Mouse (Mus musculus) neural tube, embryonic 15.5 days (tissue): Measurements from ENCODE around the gene Tas2r138. TPM values are rescaled to one million over a fixed set of nuclear protein-coding genes. Genes with fewer than 3 reads are reported as not detected.

Experiments used
- ATAC-seq: fragments of 200-750 bp; cut with Nextera tagmentation; 2 replicates; pipeline ENCODE4 v1.8.0; 2017; ENCODE audit warnings: mild to moderate bottlenecking, moderate TSS enrichment, moderate library complexity; ENCODE audit not compliant: low FRiP score
- H3K27ac ChIP-seq: fragments of 300-500 bp; sonication (generic); replicated peaks from 2 replicates; pipeline ENCODE4 v1.5.1; 2015; ENCODE audit warnings: mild to moderate bottlenecking, inconsistent platforms
- H3K27me3 ChIP-seq: fragments of 300-500 bp; sonication (generic); replicated peaks from 2 replicates; pipeline ENCODE4 v1.6.1; 2015; ENCODE audit warnings: inconsistent platforms
- H3K36me3 ChIP-seq: fragments of 300-500 bp; sonication (generic); 2 replicates; pipeline ENCODE4 v1.6.1; 2015; ENCODE audit warnings: inconsistent platforms
- H3K4me1 ChIP-seq: fragments of 300-500 bp; sonication (generic); 2 replicates; pipeline ENCODE4 v1.6.1; 2015; ENCODE audit warnings: inconsistent platforms
- H3K4me2 ChIP-seq: fragments of 300-500 bp; sonication (generic); 2 replicates; pipeline ENCODE4 v1.6.1; 2015; ENCODE audit warnings: inconsistent platforms, mild to moderate bottlenecking, moderate library complexity
- H3K4me3 ChIP-seq: fragments of 300-500 bp; sonication (generic); replicated peaks from 2 replicates; pipeline ENCODE4 v1.5.1; 2015; ENCODE audit warnings: mild to moderate bottlenecking, inconsistent platforms
- H3K9ac ChIP-seq: fragments of 300-500 bp; sonication (generic); replicated peaks from 2 replicates; pipeline ENCODE4 v1.6.1; 2015; ENCODE audit warnings: mild to moderate bottlenecking, inconsistent platforms
- H3K9me3 ChIP-seq: fragments of 300-500 bp; sonication (generic); replicated peaks from 2 replicates; pipeline ENCODE4 v1.6.1; 2016; ENCODE audit warnings: inconsistent platforms
- WGBS: fragments of 180-500 bp; shearing (Covaris S2); methylation state at CpG from one replicate; pipeline ENCODE4 v1.1.7; 2015; ENCODE audit warnings: mixed read lengths; 5-methylcytosine and 5-hydroxymethylcytosine counted together
- polyA plus RNA-seq: library from polyadenylated mRNA; unstranded; fragments of >200 nt; fragmentation: Nextera tagmentation; extraction: Ambion mirVana; gene quantifications from 2 replicates; pipeline ENCODE4 v1.2.1, GENCODE M21; 2015

The Tas2r138 gene
- polyA plus RNA-seq: not detected in 2 replicates

DNA sequence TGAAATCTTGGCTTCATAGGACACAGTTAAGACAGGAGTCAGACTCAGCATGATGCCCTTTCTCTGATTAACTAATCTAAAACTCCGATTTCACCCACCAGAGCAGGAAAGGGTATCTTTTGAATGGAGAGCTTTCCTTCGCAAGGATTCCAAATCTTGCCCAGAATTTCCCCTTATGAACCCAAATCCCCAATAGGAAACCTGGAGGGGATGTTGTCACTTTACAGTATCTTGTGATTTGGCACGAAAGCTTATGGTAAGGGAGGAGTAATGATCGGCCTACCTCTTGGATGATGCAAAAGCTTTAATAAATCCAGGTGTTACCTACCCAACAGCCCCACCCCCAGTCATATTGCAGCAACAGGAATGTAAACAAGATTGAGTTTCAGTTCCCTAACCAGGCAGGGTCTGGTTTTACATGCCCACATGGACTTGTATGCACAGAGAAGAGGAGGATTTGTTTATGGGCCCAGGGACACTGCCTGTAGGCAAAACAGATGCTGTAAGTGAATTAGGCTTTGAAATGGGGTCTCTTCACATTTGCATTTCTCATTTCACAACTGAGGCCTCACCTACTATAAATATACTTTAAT lies at the start of gene Tas2r138:
Gene Tas2r138 (minus strand): TSS at position 51 of the 593 bp plus-strand sequence.
- Histone ChIP-seq H3K9me3 (no peaks in the 10 kb centered on the region), H3K36me3 (no peaks in the 10 kb centered on the region), H3K9ac (no peak within 1 kb of the TSS), H3K4me3 (no peak within 1 kb of the TSS), H3K27ac (no peak within 1 kb of the TSS), H3K4me2 (no peak within 1 kb of the TSS), H3K27me3 (no peaks in the 10 kb centered on the region), H3K4me1 (no peaks in the 10 kb centered on the region)
- ATAC-seq: no peak
- WGBS: 92% methylated on average over 4 of the region's 4 CpGs

DNA sequence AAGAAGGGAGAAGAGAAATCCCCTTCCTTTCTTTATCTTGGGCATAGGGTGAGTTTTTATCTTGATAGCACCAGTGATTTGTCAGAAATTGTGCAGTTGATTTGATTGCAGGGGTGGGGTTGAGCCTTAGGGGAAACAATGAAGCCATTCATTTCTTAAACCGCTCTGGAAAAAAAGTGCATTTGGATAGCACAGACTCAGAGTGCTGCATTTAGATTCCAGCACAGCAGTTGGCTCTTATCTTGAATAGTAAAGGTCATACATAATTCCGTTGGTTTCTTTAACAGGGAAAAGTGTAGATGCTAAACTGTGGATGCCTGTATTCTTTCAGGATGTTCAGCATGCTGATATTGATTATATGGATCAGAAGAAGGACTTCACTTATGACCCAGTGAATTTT lies 47.8 kb upstream of the Tas2r138 start:
- no peak overlapping the region for H3K27ac ChIP-seq
- no peak for ATAC-seq
- H3K36me3 ChIP-seq: no peaks in the 10 kb centered on the region
- no peaks in the 10 kb centered on the region for H3K4me1 ChIP-seq
- 24% methylated on average over 2 of the region's 2 CpGs for WGBS
- H3K9me3 ChIP-seq: no peaks in the 10 kb centered on the region
- H3K27me3 ChIP-seq: no peaks in the 10 kb centered on the region
- no peak overlapping the region for H3K9ac ChIP-seq
- H3K4me2 ChIP-seq: no peak overlapping the region
- no peak overlapping the region for H3K4me3 ChIP-seq

DNA sequence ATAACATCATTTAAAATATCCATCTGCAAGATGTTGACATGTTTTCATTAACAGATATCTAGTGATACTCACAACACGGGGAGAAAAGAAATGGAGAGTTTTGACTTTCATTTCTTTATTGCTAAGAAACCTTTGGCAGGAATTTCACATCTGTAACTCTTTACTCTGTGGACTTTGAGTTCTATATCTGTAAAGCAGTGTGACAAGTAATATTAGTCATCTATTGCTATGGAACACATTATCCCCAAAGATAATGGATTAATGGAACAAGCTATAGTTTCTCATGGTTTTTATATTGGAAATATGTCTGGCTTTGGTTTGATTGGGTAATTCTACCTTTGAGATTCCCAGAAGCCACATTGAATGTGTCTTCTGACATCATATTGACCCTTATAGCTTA lies 37.8 kb upstream of the Tas2r138 start:
- Histone ChIP-seq H3K27ac (no peak overlapping the region), H3K9me3 (no peaks in the 10 kb centered on the region), H3K9ac (no peak overlapping the region), H3K36me3 (no peaks in the 10 kb centered on the region), H3K4me1 (no peaks in the 10 kb centered on the region), H3K27me3 (no peaks in the 10 kb centered on the region), H3K4me2 (no peak overlapping the region), H3K4me3 (no peak overlapping the region)
- ATAC-seq: no peak
- WGBS: 98% methylated on average over 1 of the region's 1 CpGs

- no peak for ATAC-seq
- no peak overlapping the region for H3K9ac ChIP-seq
Observed at GRCm38 (mm10) chr6:40645701-40646100, 32.6 kb upstream of the Tas2r138 start.

GRCm38 (mm10) chr6:40640710-40641538 lies 27.8 kb upstream of the Tas2r138 start:
- 87% methylated on average over 8 of the region's 8 CpGs for WGBS
- Histone ChIP-seq H3K4me3 (no peak overlapping the region), H3K27ac (no peak overlapping the region), H3K27me3 (no peaks in the 10 kb centered on the region), H3K9ac (no peak overlapping the region), H3K9me3 (no peaks in the 10 kb centered on the region), H3K4me2 (no peak overlapping the region), H3K4me1 (no peaks in the 10 kb centered on the region), H3K36me3 (no peaks in the 10 kb centered on the region)
- no peak for ATAC-seq

More at GRCm38 (mm10) chr6:40645701-40646100, 32.6 kb upstream of the Tas2r138 start:
- Histone ChIP-seq H3K4me3 (no peak overlapping the region), H3K27ac (no peak overlapping the region), H3K4me1 (no peaks in the 10 kb centered on the region), H3K36me3 (no peaks in the 10 kb centered on the region), H3K4me2 (no peak overlapping the region), H3K9me3 (no peaks in the 10 kb centered on the region), H3K27me3 (no peaks in the 10 kb centered on the region)
- 80% methylated on average over 8 of the region's 8 CpGs for WGBS

DNA sequence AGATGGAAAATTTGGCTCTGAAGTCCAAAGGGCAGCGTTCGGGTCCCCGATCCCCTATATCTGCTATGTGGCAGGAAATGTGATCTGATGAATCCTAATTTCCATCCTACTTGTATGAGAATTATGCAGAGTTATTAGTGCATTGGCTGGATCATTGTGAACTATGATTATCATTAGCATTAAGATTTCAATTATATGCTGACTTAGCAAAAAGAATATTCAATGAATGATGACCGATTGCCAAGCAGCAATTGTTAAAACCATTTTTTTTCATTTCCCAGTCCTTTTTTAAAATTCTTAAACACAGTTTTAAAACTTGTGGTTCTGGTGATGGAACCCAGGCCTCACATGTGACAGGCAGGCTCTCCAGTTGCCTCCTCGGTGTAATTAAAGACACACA lies 24.6 kb upstream of the Tas2r138 start:
- no peaks in the 10 kb centered on the region for H3K4me1 ChIP-seq
- no peak overlapping the region for H3K4me3 ChIP-seq
- no peak for ATAC-seq
- no peak overlapping the region for H3K27ac ChIP-seq
- H3K27me3 ChIP-seq: no peaks in the 10 kb centered on the region
- no peak overlapping the region for H3K4me2 ChIP-seq
- 96% methylated on average over 5 of the region's 5 CpGs for WGBS
- no peaks in the 10 kb centered on the region for H3K36me3 ChIP-seq
- H3K9ac ChIP-seq: no peak overlapping the region
- no peaks in the 10 kb centered on the region for H3K9me3 ChIP-seq

DNA sequence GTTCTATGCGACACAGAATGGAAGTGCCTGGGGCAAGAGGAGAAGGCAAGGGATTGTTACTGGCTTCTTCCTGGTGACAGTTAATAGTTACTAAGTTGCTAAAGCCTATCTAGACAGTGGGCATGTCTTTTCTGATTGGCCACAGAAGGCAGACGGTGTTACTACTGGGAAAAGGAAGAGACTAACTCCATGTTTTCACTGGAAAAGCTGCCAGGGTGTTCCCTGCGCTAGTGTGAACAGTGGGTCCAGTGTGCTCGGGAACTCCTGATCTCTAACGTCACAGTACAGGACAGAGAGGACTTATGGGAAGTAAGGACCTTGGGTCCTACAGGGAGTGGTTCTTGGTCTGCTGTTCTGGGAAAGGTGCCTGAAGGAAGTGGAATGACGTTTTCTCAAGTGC lies 22.4 kb upstream of the Tas2r138 start:
- ATAC-seq: no peak
- Histone ChIP-seq H3K36me3 (no peaks in the 10 kb centered on the region), H3K9ac (no peak overlapping the region), H3K27ac (no peak overlapping the region), H3K4me2 (no peak overlapping the region), H3K9me3 (no peaks in the 10 kb centered on the region), H3K4me1 (no peaks in the 10 kb centered on the region), H3K27me3 (no peaks in the 10 kb centered on the region), H3K4me3 (no peak overlapping the region)
- 88% methylated on average over 6 of the region's 6 CpGs for WGBS

- Histone ChIP-seq H3K4me2 (no peak overlapping the region), H3K4me3 (no peak overlapping the region), H3K9ac (no peak overlapping the region), H3K27me3 (no peaks in the 10 kb centered on the region), H3K4me1 (no peaks in the 10 kb centered on the region), H3K9me3 (no peaks in the 10 kb centered on the region), H3K27ac (no peak overlapping the region), H3K36me3 (no peaks in the 10 kb centered on the region)
- WGBS: 22% methylated on average over 1 of the region's 1 CpGs
- no peak for ATAC-seq
Observed at GRCm38 (mm10) chr6:40634640-40635071, 21.5 kb upstream of the Tas2r138 start.

- 89% methylated on average over 8 of the region's 8 CpGs for WGBS
Observed at GRCm38 (mm10) chr6:40628406-40629000, 15.4 kb upstream of the Tas2r138 start, which contains the start of gene Mgam. TSS of gene Mgam (plus strand) at chr6:40628831.

GRCm38 (mm10) chr6:40626111-40626510 lies 13.0 kb upstream of the Tas2r138 start:
- no peaks in the 10 kb centered on the region for H3K9me3 ChIP-seq
- H3K27ac ChIP-seq: no peak overlapping the region
- H3K36me3 ChIP-seq: no peaks in the 10 kb centered on the region
- no peaks in the 10 kb centered on the region for H3K27me3 ChIP-seq
- 75% methylated on average over 1 of the region's 1 CpGs for WGBS
- ATAC-seq: no peak
- no peaks in the 10 kb centered on the region for H3K4me1 ChIP-seq
- no peak overlapping the region for H3K9ac ChIP-seq
- no peak overlapping the region for H3K4me2 ChIP-seq
- no peak overlapping the region for H3K4me3 ChIP-seq

More at GRCm38 (mm10) chr6:40628406-40629000, 15.4 kb upstream of the Tas2r138 start, which contains the start of gene Mgam:
- Histone ChIP-seq H3K4me2 (no peak within 1 kb of the TSS), H3K27ac (no peak within 1 kb of the TSS), H3K9ac (no peak within 1 kb of the TSS), H3K9me3 (no peaks in the 10 kb centered on the region), H3K4me3 (no peak within 1 kb of the TSS), H3K4me1 (no peaks in the 10 kb centered on the region), H3K36me3 (no peaks in the 10 kb centered on the region), H3K27me3 (no peaks in the 10 kb centered on the region)
- ATAC-seq: no peak

DNA sequence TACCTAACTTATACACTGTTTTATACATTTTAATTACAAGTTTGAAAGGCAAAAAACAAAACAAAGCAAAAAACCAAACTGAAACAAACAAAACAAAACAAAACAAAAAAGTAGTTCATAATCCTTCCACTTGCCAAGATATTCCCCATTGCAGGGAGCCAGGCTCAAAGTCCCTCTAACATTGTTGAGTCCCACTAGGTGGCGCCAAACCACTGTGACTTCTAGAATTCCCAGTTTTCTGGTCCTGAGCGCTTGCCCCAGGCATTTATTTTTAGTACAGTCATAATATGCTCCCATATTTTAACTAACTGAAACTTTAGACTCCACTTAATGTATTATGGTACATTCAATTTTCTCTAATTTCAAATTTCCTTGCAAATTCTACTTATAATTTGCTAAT lies 4.9 kb upstream of the Tas2r138 start:
- WGBS: 15% methylated on average over 2 of the region's 2 CpGs
- no peaks in the 10 kb centered on the region for H3K36me3 ChIP-seq
- no peak overlapping the region for H3K4me2 ChIP-seq
- H3K9me3 ChIP-seq: no peaks in the 10 kb centered on the region
- ATAC-seq: no peak; the same call in 1 of the 2 replicates
- H3K4me3 ChIP-seq: no peak overlapping the region
- no peak overlapping the region for H3K9ac ChIP-seq
- no peak overlapping the region for H3K27ac ChIP-seq
- H3K4me1 ChIP-seq: no peaks in the 10 kb centered on the region
- no peaks in the 10 kb centered on the region for H3K27me3 ChIP-seq

- Histone ChIP-seq H3K27me3 (no peaks in the 10 kb centered on the region), H3K4me1 (no peaks in the 10 kb centered on the region), H3K27ac (no peak overlapping the region), H3K4me3 (no peak overlapping the region), H3K36me3 (no peaks in the 10 kb centered on the region), H3K9me3 (no peaks in the 10 kb centered on the region), H3K9ac (no peak overlapping the region), H3K4me2 (no peak overlapping the region)
- no peak for ATAC-seq
- WGBS: 64% methylated on average over 8 of the region's 8 CpGs
Observed at GRCm38 (mm10) chr6:40610244-40610643, 2.9 kb downstream of the Tas2r138 start.
